Mouse (Mus musculus): ENCODE measurements at regions not wholly inside any gene's neighbourhood (a gene's known extent, or its start where the extent isn't known, plus 50 kb on each side); places are given as distances from the start of the nearest gene placed in this dataset.

DNA sequence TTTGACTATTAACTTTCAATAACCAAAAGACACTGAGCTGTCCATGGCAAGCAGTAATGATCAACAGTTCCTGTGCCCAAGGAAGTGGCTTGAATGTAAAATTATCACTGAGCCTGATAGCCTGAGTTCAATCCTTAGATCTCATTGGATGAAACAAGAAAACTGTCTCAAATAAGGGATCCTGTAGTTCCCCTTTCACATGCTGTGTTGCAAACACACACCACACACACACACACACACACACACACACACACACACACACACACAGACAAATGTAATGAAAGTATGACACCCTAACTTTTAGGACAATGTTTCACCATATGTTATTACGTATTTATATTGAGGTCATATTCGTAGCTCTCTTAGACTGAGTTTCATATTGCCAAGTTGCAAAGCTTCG lies 1032.7 kb upstream of the Zeb2 start:
- DNase-seq = no peak

GRCm38 (mm10) chr2:46119871-46120270 lies 1002.7 kb upstream of the Zeb2 start:
- no peak for DNase-seq

- no peak for DNase-seq
Measured at GRCm38 (mm10) chr2:46106991-46107390, 989.8 kb upstream of the Zeb2 start.

DNA sequence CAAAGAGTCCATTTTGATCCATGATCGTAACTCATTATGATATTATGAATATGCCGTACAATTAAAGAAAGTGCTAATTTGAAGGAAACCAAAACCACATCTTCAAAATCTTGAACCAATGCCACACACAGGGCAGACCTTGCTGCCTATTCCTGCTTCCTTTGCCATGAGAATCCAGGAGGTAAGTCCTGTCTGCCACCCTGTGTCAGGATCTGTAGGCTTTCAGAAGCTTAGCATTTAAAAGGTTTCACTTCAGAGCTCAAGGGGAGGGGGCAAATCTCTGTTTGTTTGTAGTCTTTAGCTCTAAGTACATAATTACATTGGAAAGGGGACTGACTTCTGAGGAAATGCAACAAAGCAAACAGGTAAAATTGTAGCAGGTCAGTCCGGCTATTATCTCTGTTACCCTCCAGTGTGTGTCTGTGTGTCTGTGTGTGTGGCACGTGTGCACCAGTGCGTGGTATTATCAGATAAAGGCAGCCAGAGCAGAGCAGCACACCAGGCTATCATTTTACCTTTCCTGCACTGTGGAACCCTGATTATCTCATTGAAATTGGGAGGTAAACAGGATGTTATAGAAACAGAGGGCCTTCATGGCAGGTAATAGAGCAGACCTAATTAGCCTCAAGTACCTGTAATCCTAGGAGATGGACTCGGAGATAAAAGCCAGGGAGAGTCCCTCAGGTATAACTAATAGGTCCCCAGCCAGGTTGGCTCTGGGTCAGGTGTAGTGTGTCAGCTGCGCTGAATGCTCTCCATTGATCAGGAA lies 948.0 kb upstream of the Zeb2 start:
- no peak for DNase-seq

DNA sequence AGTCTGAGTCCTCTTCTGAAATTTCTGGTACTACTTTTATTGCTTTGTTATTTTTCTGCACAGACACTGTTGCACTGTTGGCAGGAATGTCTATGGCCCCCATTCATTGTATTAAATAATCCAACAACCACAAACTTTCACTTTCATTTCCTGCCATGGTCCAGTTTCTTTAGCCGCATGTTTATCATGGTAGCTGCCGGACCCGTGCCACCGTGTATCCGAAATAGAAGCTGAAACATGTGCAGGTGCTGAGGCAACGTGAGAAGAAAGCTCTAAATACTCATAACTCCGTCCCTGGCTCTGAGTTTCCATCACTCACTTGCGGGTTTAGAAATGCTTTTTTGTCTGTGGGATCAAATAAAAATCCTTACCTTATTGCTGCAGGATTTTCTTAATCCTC lies 938.5 kb upstream of the Zeb2 start:
- DNase-seq = no peak

DNA sequence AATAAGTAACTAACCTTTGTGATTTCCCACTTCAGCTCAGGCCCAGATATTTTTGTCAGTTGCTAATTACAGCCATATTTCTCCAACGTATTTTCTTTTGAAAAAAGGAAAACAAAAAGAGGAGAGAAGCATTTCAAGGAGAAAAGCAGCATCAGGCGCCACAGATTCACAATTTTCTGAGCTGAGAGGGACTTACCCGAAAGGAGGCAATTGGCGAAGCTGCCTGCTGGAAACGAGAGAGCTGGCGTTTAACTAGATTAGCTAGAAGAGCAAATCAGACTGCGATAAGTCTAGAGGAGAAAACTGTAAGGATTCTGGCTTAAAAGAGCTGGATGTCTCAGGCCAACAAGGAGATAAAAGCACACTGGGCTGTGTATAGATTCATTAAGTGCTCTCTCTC lies 937.7 kb upstream of the Zeb2 start:
- DNase-seq = no peak

- DNase-seq = no peak
Measured at GRCm38 (mm10) chr2:46021854-46022253, 904.7 kb upstream of the Zeb2 start.

GRCm38 (mm10) chr2:46013771-46014269 lies 896.6 kb upstream of the Zeb2 start:
- no peak for DNase-seq

DNA sequence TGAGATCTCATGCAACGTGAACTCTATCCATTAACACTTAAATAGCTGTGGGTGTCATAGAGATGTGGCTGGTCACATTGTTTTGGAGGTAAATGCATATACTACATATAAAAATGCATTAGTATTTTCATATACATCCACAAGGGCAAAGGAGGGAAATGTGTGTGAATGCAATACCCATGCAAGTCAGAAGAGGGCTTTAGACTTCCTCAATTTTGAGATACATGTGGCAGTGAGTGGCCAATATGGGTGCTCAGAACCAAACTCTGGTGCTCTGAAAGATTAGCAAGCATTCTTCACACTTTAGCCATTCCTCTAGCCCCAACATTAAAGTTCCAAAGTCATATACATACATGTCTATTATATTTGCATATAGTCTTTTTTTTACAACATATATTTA lies 895.5 kb upstream of the Zeb2 start:
- DNase-seq = no peak

- DNase-seq = no peak
Measured at GRCm38 (mm10) chr2:45975157-45975556, 858.0 kb upstream of the Zeb2 start.

DNA sequence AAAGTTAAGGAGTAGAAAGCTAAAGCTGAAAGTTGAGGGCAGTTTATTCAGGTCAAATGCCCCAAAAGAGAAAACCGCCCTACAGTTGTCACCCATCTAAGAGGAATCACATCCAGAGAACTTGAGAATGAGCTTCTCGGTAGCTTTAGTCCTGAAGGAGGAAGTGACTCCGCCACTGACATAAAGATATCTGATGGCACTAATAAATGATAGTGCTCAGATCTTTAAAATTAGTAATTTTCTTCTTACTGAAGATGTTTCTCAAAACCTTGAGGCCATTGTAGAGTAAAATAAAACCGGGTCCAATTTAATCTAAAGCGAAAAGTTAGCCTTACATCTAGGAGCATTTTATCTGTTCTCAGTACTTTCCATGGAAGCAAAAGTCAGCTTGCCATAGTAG lies 851.4 kb upstream of the Zeb2 start:
- no peak for DNase-seq

GRCm38 (mm10) chr2:45956792-45957330 lies 839.7 kb upstream of the Zeb2 start:
- no peak for DNase-seq

- DNase-seq = no peak
Measured at GRCm38 (mm10) chr2:45948758-45949157, 831.6 kb upstream of the Zeb2 start.

- peak in 1 of 2 experiments; percentile 26 for DNase-seq
Measured at GRCm38 (mm10) chr2:45925791-45926480, 808.7 kb upstream of the Zeb2 start.

- no peak for DNase-seq
Measured at GRCm38 (mm10) chr2:45908871-45909270, 791.7 kb upstream of the Zeb2 start.

DNA sequence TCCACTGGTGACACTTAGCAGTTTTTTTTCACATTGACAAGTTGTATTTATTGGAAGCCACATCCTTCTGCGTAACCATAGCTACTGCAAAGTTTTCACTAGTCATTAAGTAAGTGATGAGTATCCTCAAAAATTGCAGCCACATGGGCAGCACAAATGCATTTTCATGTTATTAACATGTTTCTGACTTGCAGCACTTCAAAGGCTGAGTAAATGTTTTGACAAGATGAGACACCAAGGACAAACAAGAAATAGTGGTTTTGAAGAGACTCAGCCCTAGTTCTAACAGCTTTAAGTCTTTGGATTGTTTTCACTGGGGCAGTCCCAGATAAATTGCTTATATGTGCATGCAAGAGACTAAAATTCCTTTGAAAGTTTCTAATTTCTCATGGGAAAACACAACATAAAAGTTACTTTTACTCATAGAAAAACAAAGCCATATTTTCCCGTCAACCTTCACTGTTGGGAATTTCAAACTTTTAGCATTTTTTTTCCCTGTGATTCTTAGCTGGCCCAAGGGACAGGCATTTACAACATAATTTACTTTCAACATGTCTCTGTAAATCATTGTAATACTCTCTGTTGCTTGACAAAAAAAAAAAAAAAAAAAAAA lies 787.5 kb upstream of the Zeb2 start:
- no peak for DNase-seq

- DNase-seq = no peak
Measured at GRCm38 (mm10) chr2:45904090-45904489, 786.9 kb upstream of the Zeb2 start.

DNA sequence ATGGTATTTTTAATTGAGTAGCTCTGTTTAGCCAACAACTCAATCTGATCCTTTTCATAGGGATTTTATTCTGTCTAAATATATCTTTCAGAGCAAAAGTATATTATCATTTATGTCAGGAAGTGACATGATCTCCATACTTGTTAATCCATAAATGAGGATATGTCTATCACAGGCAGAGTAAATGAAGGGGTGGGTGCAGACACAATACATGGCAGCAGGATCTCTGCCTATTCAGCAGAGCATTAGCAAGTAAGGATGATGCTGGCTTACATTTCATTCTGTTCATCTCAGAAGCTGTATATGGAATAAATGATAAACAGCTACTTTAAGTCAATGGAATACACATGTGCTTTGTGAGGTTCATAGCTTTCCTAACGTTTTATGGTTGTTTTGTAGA lies 786.2 kb upstream of the Zeb2 start:
- DNase-seq = no peak

- no peak for DNase-seq
Measured at GRCm38 (mm10) chr2:45901892-45902291, 784.7 kb upstream of the Zeb2 start.

GRCm38 (mm10) chr2:45884680-45885079 lies 767.5 kb upstream of the Zeb2 start:
- DNase-seq = no peak

DNA sequence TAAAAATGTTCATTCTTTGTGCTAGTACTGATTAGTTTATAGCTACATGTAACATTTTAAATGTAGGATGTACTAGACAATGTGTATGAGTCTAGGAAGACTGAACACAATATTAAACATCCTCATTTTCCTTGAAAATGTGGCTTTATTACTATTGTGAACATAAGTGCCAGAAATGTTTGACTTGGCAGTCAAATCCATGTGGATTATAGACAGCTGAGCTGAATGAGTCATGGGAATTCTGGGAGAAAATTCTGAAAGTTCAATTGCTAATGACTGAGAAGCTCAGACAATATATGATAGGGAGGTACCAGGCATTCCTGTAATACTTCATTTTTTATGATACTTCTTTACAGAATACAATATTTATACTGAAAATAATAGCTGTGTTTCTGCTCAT lies 761.5 kb upstream of the Zeb2 start:
- DNase-seq = no peak

- peak; percentile 17 to 21 for DNase-seq
Measured at GRCm38 (mm10) chr2:45859901-45860331, 742.7 kb upstream of the Zeb2 start.

- DNase-seq = no peak
Measured at GRCm38 (mm10) chr2:45859445-45859844, 742.2 kb upstream of the Zeb2 start.
